Mouse (Mus musculus) cortical plate, adult 2 months (tissue): ENCODE results near the gene Tap1. TPM values are rescaled to one million over a fixed set of nuclear protein-coding genes. Genes with fewer than 3 reads are reported as not detected.
"Not testable (repeated sequence)": the region's sequence is repeated elsewhere in the genome, so short reads cannot be mapped to it uniquely, and the experiment has no call there.

Experiments used
- H3K27ac ChIP-seq: fragments of 200-500 bp; 2 replicates; pipeline ENCODE4 v1.5.1; 2012; ENCODE audit warnings: low read length, control low read depth, inconsistent platforms; ENCODE audit not compliant: insufficient read depth
- H3K4me1 ChIP-seq: fragments of 200-500 bp; 2 replicates; pipeline ENCODE4 v1.6.1; 2011; ENCODE audit warnings: low read length; ENCODE audit not compliant: control insufficient read depth, insufficient read depth
- H3K4me3 ChIP-seq: fragments of 200-500 bp; 2 replicates; pipeline ENCODE4 v1.5.1; 2011; ENCODE audit warnings: mild to moderate bottlenecking, low read length, control low read depth; ENCODE audit not compliant: insufficient read depth
- CTCF ChIP-seq: fragments of 200-500 bp; IDR thresholded peaks from 2 replicates; pipeline ENCODE4 v1.5.1; 2011; ENCODE audit warnings: mild to moderate bottlenecking, control low read depth, low read length; ENCODE audit not compliant: insufficient read depth; ENCODE audit errors: extremely low read depth
- POLR2A ChIP-seq: fragments of 200-500 bp; IDR thresholded peaks from 2 replicates; pipeline ENCODE4 v1.6.1; 2011; ENCODE audit warnings: mild to moderate bottlenecking, low read length, control low read depth; ENCODE audit not compliant: insufficient read depth; ENCODE audit errors: extremely low read depth
- polyA plus RNA-seq: library from polyadenylated mRNA; depleted of rRNA; stranded (reverse); fragments of >200 nt; gene quantifications from 2 replicates; pipeline ENCODE4 v1.2.3, GENCODE M21; 2012

The Tap1 gene
- polyA plus RNA-seq, 1 experiment, result 3.4 TPM

DNA sequence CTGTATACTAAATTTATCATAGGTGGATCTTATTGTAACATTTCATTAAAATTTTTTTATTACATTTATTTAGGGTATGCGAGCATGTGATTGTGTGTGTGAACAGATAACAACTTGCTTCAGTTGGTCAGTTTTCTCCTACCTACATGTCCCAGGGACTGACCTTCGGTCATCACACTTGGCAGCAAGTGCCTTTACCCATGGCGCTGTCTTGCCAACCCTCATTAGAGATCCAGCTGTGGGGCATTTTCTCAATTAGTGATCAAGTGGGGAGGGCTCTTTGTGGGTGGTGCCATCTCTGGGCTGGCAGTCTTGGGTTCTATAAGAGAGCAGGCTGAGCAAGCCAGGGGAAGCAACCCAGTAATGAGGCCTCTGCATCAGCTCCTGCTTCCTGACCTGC is 37.5 kb downstream of the Tap1 start:
- Histone ChIP-seq H3K4me1 (no peaks in the 10 kb centered on the region), H3K27ac (no peak overlapping the region), H3K4me3 (no peak overlapping the region)
- TF ChIP-seq POLR2A, result no peak
- no peak for TF ChIP-seq CTCF

DNA sequence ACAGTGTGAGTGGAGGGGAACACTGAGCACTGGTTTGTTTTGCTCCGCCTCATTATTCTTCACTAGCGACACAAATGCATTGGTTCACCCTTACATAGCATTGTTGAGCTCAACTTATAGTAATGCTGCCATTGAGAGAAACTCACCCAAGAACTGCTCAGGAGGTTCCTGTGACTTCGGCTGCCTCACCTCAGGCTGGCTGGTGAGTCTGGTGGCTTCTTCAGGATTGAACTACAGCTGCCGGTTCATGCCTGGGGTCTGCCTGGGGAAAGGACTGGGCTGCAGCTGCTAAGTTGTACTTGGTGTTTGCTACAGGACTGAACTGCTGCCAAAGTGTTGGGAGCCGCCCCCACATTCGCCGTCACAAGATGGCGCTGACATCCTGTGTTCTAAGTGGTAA is 38.1 kb downstream of the Tap1 start:
- no peak overlapping the region for H3K4me3 ChIP-seq

GRCm38 (mm10) chr17:34225911-34226310 is 38.6 kb downstream of the Tap1 start:
- H3K4me3 ChIP-seq, H3K4me1 ChIP-seq, H3K27ac ChIP-seq: not testable (repeated sequence)

More for the DNA sequence above, 38.1 kb downstream of the Tap1 start:
- Histone ChIP-seq H3K27ac (no peak overlapping the region), H3K4me1 (no peaks in the 10 kb centered on the region)
- TF ChIP-seq POLR2A, result no peak
- no peak for TF ChIP-seq CTCF

DNA sequence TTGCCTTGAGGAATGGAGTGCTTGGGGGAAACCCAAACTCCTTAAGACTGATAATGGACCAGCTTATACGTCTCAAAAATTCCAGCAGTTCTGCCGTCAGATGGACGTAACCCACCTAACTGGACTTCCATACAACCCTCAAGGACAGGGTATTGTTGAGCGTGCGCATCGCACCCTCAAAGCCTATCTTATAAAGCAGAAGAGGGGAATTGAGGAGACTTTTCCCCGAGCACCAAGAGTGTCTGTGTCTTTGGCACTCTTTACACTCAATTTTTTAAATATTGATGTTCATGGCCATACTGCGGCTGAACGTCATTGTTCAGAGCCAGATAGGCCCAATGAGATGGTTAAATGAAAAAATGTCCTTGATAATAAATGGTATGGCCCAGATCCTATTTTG is 43.6 kb downstream of the Tap1 start:
- not testable (repeated sequence) for H3K4me1 ChIP-seq, H3K4me3 ChIP-seq, H3K27ac ChIP-seq

DNA sequence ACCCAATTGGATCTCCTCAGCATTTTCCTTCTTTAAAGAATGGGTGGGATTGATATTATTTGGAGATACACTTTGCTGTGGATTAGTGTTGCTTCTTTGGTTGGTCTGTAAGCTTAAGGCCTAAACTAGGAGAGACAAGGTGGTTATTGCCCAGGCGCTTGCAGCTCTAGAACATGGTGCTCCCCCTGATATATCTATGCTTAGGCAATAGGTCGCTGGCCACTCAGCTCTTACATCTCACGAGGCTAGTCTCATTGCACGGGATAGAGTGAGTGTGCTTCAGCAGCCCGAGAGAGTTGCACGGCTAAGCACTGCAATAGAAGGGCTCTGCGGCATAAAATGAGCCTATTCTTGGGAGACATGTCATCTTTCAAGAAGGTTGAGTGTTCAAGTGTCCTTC is 44.7 kb downstream of the Tap1 start:
- not testable (repeated sequence) for H3K4me1 ChIP-seq, H3K4me3 ChIP-seq, H3K27ac ChIP-seq

DNA sequence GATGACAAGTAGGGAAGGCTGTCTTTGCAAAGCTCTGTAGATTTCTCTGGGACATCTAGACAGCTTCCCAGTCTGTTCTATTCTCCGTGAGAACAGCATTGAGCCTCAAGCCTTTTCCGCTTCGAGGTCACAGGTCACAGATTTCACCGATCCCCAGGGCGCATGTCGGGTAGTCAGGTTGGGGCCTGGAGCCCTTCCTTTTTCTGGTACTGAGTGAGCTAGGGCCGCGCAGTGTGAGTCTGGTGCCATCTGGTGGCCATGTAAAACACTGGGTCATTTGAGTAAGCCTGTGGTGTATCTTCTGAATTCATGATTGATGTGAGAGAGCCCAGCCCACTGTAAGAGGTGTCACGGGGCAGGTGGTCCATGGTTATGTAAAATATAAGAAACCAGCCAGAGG is 47.6 kb downstream of the Tap1 start:
- Histone ChIP-seq H3K4me1 (no peaks in the 10 kb centered on the region), H3K4me3 (no peak overlapping the region), H3K27ac (no peak overlapping the region)
- no peak for TF ChIP-seq POLR2A
- TF ChIP-seq CTCF, result peak; percentile 86

- no peaks in the 10 kb centered on the region for H3K4me1 ChIP-seq
- H3K4me3 ChIP-seq, result no peak overlapping the region
- H3K27ac ChIP-seq, result no peak overlapping the region
- TF ChIP-seq CTCF (no peak), POLR2A (no peak)
These were observed 49.3 kb downstream of the Tap1 start for GRCm38 (mm10) chr17:34236691-34237090.

- no peaks in the 10 kb centered on the region for H3K4me1 ChIP-seq
- TF ChIP-seq POLR2A, result no peak
- TF ChIP-seq CTCF, result no peak
- no peak overlapping the region for H3K4me3 ChIP-seq
- H3K27ac ChIP-seq, result no peak overlapping the region
These were observed 50.4 kb downstream of the Tap1 start for GRCm38 (mm10) chr17:34237741-34238140.

DNA sequence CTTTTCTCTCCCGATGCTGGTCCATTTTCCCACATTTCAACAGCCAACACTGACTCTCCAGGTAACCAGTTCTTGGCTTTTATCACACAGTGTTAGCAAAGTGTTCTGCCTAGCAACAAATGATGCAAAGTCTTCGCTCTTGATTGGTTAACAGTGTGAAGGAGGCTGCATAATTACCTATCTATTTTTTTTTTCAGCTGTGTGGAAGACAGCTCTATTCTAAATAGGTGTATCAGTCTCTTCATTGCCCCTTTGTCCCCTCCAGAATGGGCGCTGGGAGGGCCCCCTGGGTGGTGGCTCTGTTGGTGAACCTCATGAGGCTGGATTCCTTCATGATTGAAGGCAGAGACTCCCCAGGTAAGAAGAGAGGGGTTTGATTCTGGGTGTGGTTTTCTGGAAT is 51.4 kb downstream of the Tap1 start, which contains the start of gene H2-Ob:
Gene H2-Ob (plus strand): TSS at position 198 of the 400 bp plus-strand sequence.
- TF ChIP-seq CTCF (no peak), POLR2A (no peak)
- no peak within 1 kb of the TSS for H3K4me3 ChIP-seq
- H3K27ac ChIP-seq, result 0 out of 2 replicates have a peak within 1 kb of the TSS, but pooled peaks have one; percentile 28
- no peaks in the 10 kb centered on the region for H3K4me1 ChIP-seq

DNA sequence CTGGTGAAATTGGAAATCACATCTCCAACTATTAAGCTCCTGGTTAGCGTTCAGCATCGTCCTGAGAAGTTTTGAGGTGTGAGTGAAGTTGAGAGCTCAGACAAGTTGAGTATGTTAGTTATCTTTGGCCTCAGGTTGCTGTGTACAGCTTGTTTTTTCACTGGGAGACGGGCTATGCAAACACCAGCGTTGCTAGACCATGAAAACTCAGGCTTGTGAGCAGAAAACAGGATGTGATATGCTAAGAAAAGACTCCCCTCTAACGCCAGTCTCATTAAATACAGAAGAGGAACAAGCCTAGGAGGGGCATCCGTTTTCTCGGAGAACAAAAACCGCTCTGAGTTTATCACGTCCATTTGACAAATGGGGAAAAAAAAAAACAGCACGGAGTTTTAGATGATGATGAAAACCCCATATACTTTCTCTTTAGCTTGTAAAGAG is 52.3 kb downstream of the Tap1 start:
- H3K4me3 ChIP-seq, result no peak overlapping the region
- H3K4me1 ChIP-seq, result no peaks in the 10 kb centered on the region
- no peak for TF ChIP-seq CTCF
- no peak for TF ChIP-seq POLR2A
- 0 out of 2 replicates have a peak overlapping the region, but pooled peaks have one; percentile 28 for H3K27ac ChIP-seq

GRCm38 (mm10) chr17:34240366-34240765 is 53.0 kb downstream of the Tap1 start:
- TF ChIP-seq POLR2A, result no peak
- TF ChIP-seq CTCF, result no peak
- no peaks in the 10 kb centered on the region for H3K4me1 ChIP-seq
- H3K27ac ChIP-seq, result no peak overlapping the region
- H3K4me3 ChIP-seq, result no peak overlapping the region
